Mouse (Mus musculus): ENCODE data around the gene A430089I19Rik.
"Not testable (repeated sequence)": the region's sequence is repeated elsewhere in the genome, so short reads cannot be mapped to it uniquely, and the experiment has no call there.

The A430089I19Rik gene
- long read RNA-seq, experiment 1 = 0 reads
- long read RNA-seq, experiment 2 = 0 reads

DNA sequence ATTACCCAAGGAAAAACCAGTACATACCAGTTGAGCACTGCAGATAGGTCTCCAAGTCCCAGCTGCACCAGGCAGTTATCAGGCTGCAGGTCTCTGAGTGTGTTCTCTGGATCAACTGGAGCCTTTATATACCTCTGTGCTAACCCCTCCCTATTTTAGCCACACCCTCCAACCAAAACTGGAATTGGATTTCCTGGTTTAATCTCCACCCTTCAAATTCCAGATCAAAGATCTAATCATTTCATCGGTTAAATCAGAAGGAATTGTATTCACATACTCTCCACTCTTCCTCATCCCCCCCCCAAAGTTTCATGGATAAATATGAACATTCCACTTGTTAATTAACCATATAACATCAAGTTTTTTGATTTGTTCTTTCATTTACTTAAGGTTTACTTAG lies at the start of gene A430089I19Rik:
TSS of gene A430089I19Rik (minus strand) at position 101 of the 400 bp plus-strand sequence.
- intact Hi-C loops (cut with DNase I) = not testable (repeated sequence)

DNA sequence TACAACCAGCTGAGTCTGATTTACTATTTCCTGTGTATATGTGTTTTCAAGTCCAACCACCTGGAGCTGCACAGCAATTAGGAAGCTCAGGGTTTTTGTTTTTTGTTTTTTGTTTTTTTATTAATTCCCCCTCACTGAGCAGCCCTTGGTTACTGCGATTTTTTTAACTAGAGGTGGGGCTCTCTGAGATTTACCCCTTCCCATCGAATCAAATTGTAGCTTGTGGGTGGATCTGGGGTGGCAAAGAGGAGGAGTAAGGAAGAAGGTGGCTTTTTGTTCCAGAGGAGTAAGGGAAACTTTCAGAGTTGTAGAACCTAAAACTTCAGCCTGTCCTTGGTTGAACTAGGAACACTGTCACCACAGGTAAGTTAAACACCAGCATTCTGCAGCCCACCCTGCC lies 32.9 kb upstream of the A430089I19Rik start, which contains the start of gene AA792892:
TSS of gene AA792892 (plus strand) at position 301 of the 400 bp plus-strand sequence.
- intact Hi-C loops (cut with DNase I) = not testable (repeated sequence)

DNA sequence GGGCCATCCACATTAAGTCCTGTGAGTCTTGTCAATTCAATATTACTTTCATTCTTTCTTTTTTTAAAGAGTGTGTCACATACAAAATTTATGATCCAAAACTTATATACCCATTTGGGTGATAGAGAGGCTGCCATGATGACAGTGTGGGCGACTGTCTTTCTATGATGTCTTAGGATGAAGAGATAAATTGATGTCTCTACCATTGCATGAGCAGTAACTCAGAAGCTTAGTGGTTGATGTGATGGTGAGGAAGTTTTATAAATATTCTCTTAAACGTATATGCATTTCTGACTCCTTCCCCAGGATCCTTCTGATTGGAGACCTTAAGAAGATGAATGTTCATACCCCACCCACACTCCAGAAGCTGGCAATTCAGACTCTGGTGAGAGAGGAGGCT lies 7.5 kb upstream of the A430089I19Rik start, which contains the start of gene Gm6502:
TSS of gene Gm6502 (plus strand) at position 301 of the 400 bp plus-strand sequence.
- intact Hi-C loops (cut with DNase I) = not testable (repeated sequence)

Measured in adrenal gland (tissue).